Mouse (Mus musculus): Measurements from ENCODE around the gene Olfr312. TPM values are rescaled to one million over a fixed set of nuclear protein-coding genes. Genes with fewer than 3 reads are reported as not detected.

Gene Olfr312
- total RNA-seq, 2 experiments from 2014 or later = not detected

GRCm38 (mm10) chr11:58847636-58848035 is 18.6 kb downstream of the Olfr312 start:
- ATAC-seq (replicated peaks; ENCODE audit: poor library complexity, severe bottlenecking) = peak; percentile 8; the same call in 1 of the 2 replicates

- ATAC-seq (replicated peaks; ENCODE audit: poor library complexity, severe bottlenecking) = no peak
Observed at GRCm38 (mm10) chr11:58849731-58850130, 20.7 kb downstream of the Olfr312 start.

DNA sequence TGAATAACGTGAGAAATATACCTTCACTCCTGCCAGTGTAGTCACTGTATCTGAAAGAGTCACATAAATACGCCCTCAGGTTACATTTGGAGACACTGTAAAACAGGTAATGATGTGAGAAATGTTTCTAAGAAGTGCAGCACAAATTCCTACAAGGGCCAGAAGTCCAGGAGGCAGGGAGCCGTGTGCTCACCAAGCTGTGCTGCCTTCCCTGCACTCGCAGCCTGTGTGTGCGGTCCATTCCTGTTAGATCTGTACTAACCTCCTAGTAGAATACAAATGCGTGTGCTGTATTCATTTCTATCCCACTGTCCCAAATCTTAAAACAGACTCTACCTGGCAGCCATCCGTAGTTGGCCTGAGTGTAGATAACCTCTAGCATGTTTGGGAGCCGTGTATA is 31.7 kb downstream of the Olfr312 start:
- ATAC-seq (replicated peaks; ENCODE audit: poor library complexity, severe bottlenecking) = no peak

DNA sequence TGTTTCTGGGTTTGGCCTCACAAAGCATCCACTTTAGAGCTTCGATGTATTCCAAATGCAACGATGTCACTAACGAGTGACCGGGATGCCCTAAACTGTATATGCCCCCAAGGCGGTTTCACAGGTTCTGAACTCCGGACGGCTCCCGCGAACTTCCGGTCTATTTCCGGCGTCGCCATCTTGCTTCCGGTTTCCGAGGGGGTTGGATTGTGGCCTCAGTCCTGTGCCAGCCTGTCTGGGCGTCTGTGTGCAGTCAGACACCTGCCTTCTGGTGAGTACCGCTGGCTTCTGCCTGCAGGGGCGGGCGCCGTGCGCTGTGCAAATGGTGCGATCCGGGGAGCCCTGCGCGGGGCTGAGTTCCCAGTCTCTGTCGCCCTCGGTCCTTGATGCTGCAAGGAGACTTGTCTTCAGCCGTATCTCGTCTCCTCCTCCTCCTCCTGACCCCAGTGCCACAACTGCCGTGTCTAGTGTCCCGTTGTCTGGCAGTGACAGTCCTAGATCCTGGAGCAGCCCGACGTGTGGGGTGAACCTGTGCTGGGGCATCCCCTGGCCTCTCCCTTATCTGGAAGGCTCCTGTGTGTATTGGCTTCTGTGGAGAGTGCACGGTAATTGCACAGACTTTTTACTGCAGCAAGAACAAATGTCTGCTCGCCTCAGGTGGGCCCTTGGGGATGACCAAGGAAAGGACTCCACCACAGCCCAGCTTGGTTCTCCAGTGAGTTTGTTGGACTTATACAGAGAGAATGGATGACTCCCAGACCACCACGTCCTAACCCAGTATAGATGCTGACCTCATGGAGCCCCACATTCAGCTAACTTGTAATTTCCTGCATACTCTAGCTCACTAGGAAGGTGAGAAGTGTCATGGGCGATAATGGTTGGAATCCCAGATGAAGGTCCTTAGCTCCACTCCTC is 38.3 kb downstream of the Olfr312 start, which contains the start of gene 2810021J22Rik:
2810021J22Rik (plus strand) TSS at position 178 of the 915 bp plus-strand sequence.
- ATAC-seq (replicated peaks; ENCODE audit: poor library complexity, severe bottlenecking) = peak; percentile 92

GRCm38 (mm10) chr11:58867954-58868330 is 38.9 kb downstream of the Olfr312 start:
- no peak for ATAC-seq (replicated peaks; ENCODE audit: poor library complexity, severe bottlenecking)

GRCm38 (mm10) chr11:58870961-58871360 is 41.9 kb downstream of the Olfr312 start:
- no peak for ATAC-seq (replicated peaks; ENCODE audit: poor library complexity, severe bottlenecking)

GRCm38 (mm10) chr11:58883756-58884155 is 54.7 kb downstream of the Olfr312 start:
- no peak for ATAC-seq (replicated peaks; ENCODE audit: poor library complexity, severe bottlenecking)

Other genes starting within 250 kb of the Olfr312 start
- not detected in 2 replicates for gene Olfr324, start 234.1 kb upstream of the Olfr312 start, total RNA-seq (2014; fragmentation: Nextera tagmentation)
- gene Olfr324, start 234.1 kb upstream of the Olfr312 start, total RNA-seq (2017) = not detected in 2 replicates
- gene 2210407C18Rik, start 213.2 kb upstream of the Olfr312 start, total RNA-seq (2014; fragmentation: Nextera tagmentation) = not detected in 2 replicates
- gene 2210407C18Rik, start 213.2 kb upstream of the Olfr312 start, total RNA-seq (2017) = not detected in 2 replicates
- gene Olfr323, start 198.7 kb upstream of the Olfr312 start, total RNA-seq (2014; fragmentation: Nextera tagmentation) = not detected in 2 replicates
- not detected in 2 replicates for gene Olfr323, start 198.7 kb upstream of the Olfr312 start, total RNA-seq (2017)
- 1.4 and 1.6 TPM in 2 replicates for gene Trim58, start 188.8 kb upstream of the Olfr312 start, total RNA-seq (2014; fragmentation: Nextera tagmentation)
- 0.31 and 0.56 TPM in 2 replicates for gene Trim58, start 188.8 kb upstream of the Olfr312 start, total RNA-seq (2017)
- gene Olfr322, start 170.5 kb upstream of the Olfr312 start, total RNA-seq (2014; fragmentation: Nextera tagmentation) = not detected in 2 replicates
- gene Olfr322, start 170.5 kb upstream of the Olfr312 start, total RNA-seq (2017) = not detected in 2 replicates
- not detected in 2 replicates for gene Olfr320, start 148.1 kb upstream of the Olfr312 start, total RNA-seq (2014; fragmentation: Nextera tagmentation)
- gene Olfr320, start 148.1 kb upstream of the Olfr312 start, total RNA-seq (2017) = not detected in 2 replicates
- gene Olfr319, start 130.1 kb upstream of the Olfr312 start, total RNA-seq (2014; fragmentation: Nextera tagmentation) = not detected in 2 replicates
- not detected in 2 replicates for gene Olfr319, start 130.1 kb upstream of the Olfr312 start, total RNA-seq (2017)
- gene Olfr318, start 105.2 kb upstream of the Olfr312 start, total RNA-seq (2014; fragmentation: Nextera tagmentation) = not detected in 2 replicates
- not detected in 2 replicates for gene Olfr318, start 105.2 kb upstream of the Olfr312 start, total RNA-seq (2017)
- not detected in 2 replicates for gene Olfr317, start 90.0 kb upstream of the Olfr312 start, total RNA-seq (2014; fragmentation: Nextera tagmentation)
- not detected in 2 replicates for gene Olfr317, start 90.0 kb upstream of the Olfr312 start, total RNA-seq (2017)
- not detected in 2 replicates for gene Olfr316, start 76.5 kb upstream of the Olfr312 start, total RNA-seq (2014; fragmentation: Nextera tagmentation)
- not detected in 2 replicates for gene Olfr316, start 76.5 kb upstream of the Olfr312 start, total RNA-seq (2017)
- not detected in 2 replicates for gene Olfr315, start 56.0 kb upstream of the Olfr312 start, total RNA-seq (2014; fragmentation: Nextera tagmentation)
- gene Olfr315, start 56.0 kb upstream of the Olfr312 start, total RNA-seq (2017) = not detected in 2 replicates
- gene Olfr314, start 46.3 kb upstream of the Olfr312 start, total RNA-seq (2014; fragmentation: Nextera tagmentation) = not detected in 2 replicates
- gene Olfr314, start 46.3 kb upstream of the Olfr312 start, total RNA-seq (2017) = not detected in 2 replicates
- not detected in 2 replicates for gene Fam183b, start 27.3 kb upstream of the Olfr312 start, total RNA-seq (2014; fragmentation: Nextera tagmentation)
- not detected in 2 replicates for gene Fam183b, start 27.3 kb upstream of the Olfr312 start, total RNA-seq (2017)
- gene Olfr313, start 14.2 kb upstream of the Olfr312 start, total RNA-seq (2014; fragmentation: Nextera tagmentation) = not detected in 2 replicates
- gene Olfr313, start 14.2 kb upstream of the Olfr312 start, total RNA-seq (2017) = not detected in 2 replicates
- gene Olfr311, start 10.0 kb downstream of the Olfr312 start, total RNA-seq (2014; fragmentation: Nextera tagmentation) = not detected in 2 replicates
- gene Olfr311, start 10.0 kb downstream of the Olfr312 start, total RNA-seq (2017) = not detected in 2 replicates
- gene Gm12258, start 17.9 kb downstream of the Olfr312 start, total RNA-seq (2014; fragmentation: Nextera tagmentation) = 4.1 and 6.7 TPM in 2 replicates
- 0.67 and 2.3 TPM in 2 replicates for gene Gm12258, start 17.9 kb downstream of the Olfr312 start, total RNA-seq (2017)
- 2.8 and 3.8 TPM in 2 replicates for gene 2810021J22Rik, start 38.0 kb downstream of the Olfr312 start, total RNA-seq (2014; fragmentation: Nextera tagmentation)
- 2.1 and 2.5 TPM in 2 replicates for gene 2810021J22Rik, start 38.0 kb downstream of the Olfr312 start, total RNA-seq (2017)
- gene Zfp39, start 75.0 kb downstream of the Olfr312 start, total RNA-seq (2014; fragmentation: Nextera tagmentation) = 14.5 and 16.7 TPM in 2 replicates
- gene Zfp39, start 75.0 kb downstream of the Olfr312 start, total RNA-seq (2017) = 7.2 and 9.5 TPM in 2 replicates
- gene Btnl10, start 88.7 kb downstream of the Olfr312 start, total RNA-seq (2014; fragmentation: Nextera tagmentation) = not detected in 2 replicates
- gene Btnl10, start 88.7 kb downstream of the Olfr312 start, total RNA-seq (2017) = 0.13 TPM in 1 of 2 replicates, not detected in the other
- gene Rnf187, start 109.7 kb downstream of the Olfr312 start, total RNA-seq (2014; fragmentation: Nextera tagmentation) = 78.6 and 79.3 TPM in 2 replicates
- 60.0 and 82.2 TPM in 2 replicates for gene Rnf187, start 109.7 kb downstream of the Olfr312 start, total RNA-seq (2017)
- gene Hist3h2ba, start 119.7 kb downstream of the Olfr312 start, total RNA-seq (2014; fragmentation: Nextera tagmentation) = not detected in 2 replicates
- 1.5 and 2.3 TPM in 2 replicates for gene Hist3h2ba, start 119.7 kb downstream of the Olfr312 start, total RNA-seq (2017)
- gene Hist3h2a, start 125.4 kb downstream of the Olfr312 start, total RNA-seq (2014; fragmentation: Nextera tagmentation) = 9.3 and 14.0 TPM in 2 replicates
- gene Hist3h2a, start 125.4 kb downstream of the Olfr312 start, total RNA-seq (2017) = 234 and 237 TPM in 2 replicates
- gene Trim17, start 125.4 kb downstream of the Olfr312 start, total RNA-seq (2014; fragmentation: Nextera tagmentation) = not detected in 2 replicates
- gene Trim17, start 125.4 kb downstream of the Olfr312 start, total RNA-seq (2017) = 0.13 TPM in 1 of 2 replicates, not detected in the other
- 29.0 and 32.3 TPM in 2 replicates for gene Trim11, start 148.9 kb downstream of the Olfr312 start, total RNA-seq (2014; fragmentation: Nextera tagmentation)
- gene Trim11, start 148.9 kb downstream of the Olfr312 start, total RNA-seq (2017) = 29.1 and 30.5 TPM in 2 replicates

Measured in granulocyte monocyte progenitor cell, adult 5-6 weeks (primary cell).